Mouse (Mus musculus) ES-E14 (cell line): Measurements from ENCODE around the gene Sag. TPM values are rescaled to one million over a fixed set of nuclear protein-coding genes. Genes with fewer than 3 reads are reported as not detected.

ENCODE experiments used
- DNase-seq: peaks from one replicate; pipeline ENCODE4 v3.0.0-alpha.2; 2013; ENCODE audit warnings: low read depth, low spot score
- H3K27ac ChIP-seq: 2 replicates; pipeline ENCODE4 v1.5.1; 2012; ENCODE audit warnings: low read depth, mild to moderate bottlenecking, low read length, moderate library complexity, mixed read lengths; ENCODE audit not compliant: poor library complexity, insufficient read depth, severe bottlenecking
- H3K36me3 ChIP-seq: 2 replicates; pipeline ENCODE4 v1.6.1; 2012; ENCODE audit warnings: mild to moderate bottlenecking, low read length, moderate library complexity, mixed read lengths; ENCODE audit not compliant: control insufficient read depth, poor library complexity, insufficient read depth, severe bottlenecking
- H3K4me1 ChIP-seq, 2 experiments: fragments of 150-350 bp in 1 of 2; sonication (generic) in 1 of 2; 2 replicates each; pipeline ENCODE4 v1.6.1; 2012; ENCODE audit warnings: low read length in 2 of 2, mild to moderate bottlenecking in 1 of 2, mixed read lengths in 1 of 2; ENCODE audit not compliant: control insufficient read depth in 2 of 2, insufficient read depth in 2 of 2, poor library complexity in 1 of 2
- H3K4me3 ChIP-seq, 2 experiments: fragments of 150-350 bp in 1 of 2; sonication (generic) in 1 of 2; 2 replicates each; pipeline ENCODE4 v1.5.1; 2012; ENCODE audit warnings: low read length in 2 of 2, low read depth in 1 of 2, mild to moderate bottlenecking in 1 of 2, mixed read lengths in 1 of 2; ENCODE audit not compliant: insufficient read depth in 1 of 2, poor library complexity in 1 of 2, severe bottlenecking in 1 of 2
- H3K9ac ChIP-seq: 2 replicates; pipeline ENCODE4 v1.6.1; 2012; ENCODE audit warnings: low read depth, mild to moderate bottlenecking, low read length, mixed read lengths; ENCODE audit not compliant: poor library complexity, insufficient read depth, severe bottlenecking
- H3K9me3 ChIP-seq: fragments of 150-350 bp; sonication (generic); 2 replicates; pipeline ENCODE4 v1.6.1; 2012; ENCODE audit warnings: low read depth, mild to moderate bottlenecking, low read length; ENCODE audit not compliant: control insufficient read depth, insufficient read depth
- CHD2 ChIP-seq: IDR thresholded peaks from 2 replicates; pipeline ENCODE4 v1.6.1; 2014; ENCODE audit warnings: mild to moderate bottlenecking, low read depth, low read length, inconsistent platforms
- HCFC1 ChIP-seq: IDR thresholded peaks from 2 replicates; pipeline ENCODE4 v1.6.1; 2012; ENCODE audit warnings: low read length, inconsistent platforms, borderline replicate concordance; ENCODE audit not compliant: insufficient read depth
- MAFK ChIP-seq: IDR thresholded peaks from 2 replicates; pipeline ENCODE4 v1.6.1; 2014; ENCODE audit warnings: mild to moderate bottlenecking, low read depth, low read length, inconsistent platforms; ENCODE audit not compliant: insufficient read depth
- ZC3H11A ChIP-seq: IDR thresholded peaks from 2 replicates; pipeline ENCODE4 v1.6.1; 2012; ENCODE audit warnings: low read depth, mild to moderate bottlenecking, inconsistent platforms, low read length, borderline replicate concordance
- ZNF384 ChIP-seq: IDR thresholded peaks from 2 replicates; pipeline ENCODE4 v1.6.1; 2012; ENCODE audit warnings: low read depth, low read length, inconsistent platforms
- in situ Hi-C, 2 experiments: fragments of 600-800 bp; cut with MboI; formaldehyde crosslinking; loops; one replicate each; pipeline ENCODE4 v1.15.1; 2025; ENCODE audit warnings: low sequenced_read_pairs in 2 of 2, inconsistent platforms in 1 of 2; ENCODE audit not compliant: unreplicated experiment in 2 of 2
- total RNA-seq: library from RNA; depleted of rRNA; stranded (reverse); fragments of 300-350 nt; gene quantifications from 2 replicates; pipeline ENCODE4 v1.2.3, GENCODE M21; 2012

The Sag gene
- total RNA-seq, 1 experiment = 1.3 TPM

DNA sequence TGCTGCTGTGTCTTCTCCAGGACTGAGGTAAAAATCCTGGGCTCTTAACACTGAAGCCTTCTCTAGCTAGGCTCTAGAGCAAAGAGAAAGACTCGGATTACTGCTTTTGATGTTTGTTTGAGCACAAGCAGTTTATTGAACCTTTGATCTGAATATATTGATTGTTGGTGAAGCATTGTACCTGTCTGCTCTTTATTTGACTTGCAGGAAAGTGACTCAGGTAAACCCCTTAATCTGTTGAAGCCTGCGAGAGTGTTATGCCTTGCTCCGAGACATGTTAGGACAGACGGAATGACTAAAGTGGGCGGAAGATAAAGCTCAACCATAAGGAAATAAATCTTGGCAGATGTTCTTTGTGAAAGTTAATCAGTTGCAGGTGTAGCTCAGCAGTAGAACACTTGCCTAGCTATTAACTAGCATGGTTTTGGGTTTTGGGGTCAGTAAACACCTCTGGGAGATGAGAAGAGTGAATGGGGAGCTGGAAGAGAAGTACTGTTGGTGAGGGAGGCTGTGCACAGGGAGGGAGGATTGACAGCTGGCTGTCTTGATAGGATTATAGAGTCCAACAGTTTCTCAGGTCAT is 24.2 kb upstream of the Sag start:
- TF ChIP-seq HCFC1 = no peak
- Histone ChIP-seq H3K4me1 (no peaks in the 10 kb centered on the region), H3K36me3 (peaks cover 65% of the 10 kb centered on the region), H3K9ac (no peak overlapping the region), H3K4me3 (no peak overlapping the region), H3K27ac (no peak overlapping the region), H3K9me3 (no peaks in the 10 kb centered on the region)
- in situ Hi-C loops = no loop called here
- no peak for DNase-seq

DNA sequence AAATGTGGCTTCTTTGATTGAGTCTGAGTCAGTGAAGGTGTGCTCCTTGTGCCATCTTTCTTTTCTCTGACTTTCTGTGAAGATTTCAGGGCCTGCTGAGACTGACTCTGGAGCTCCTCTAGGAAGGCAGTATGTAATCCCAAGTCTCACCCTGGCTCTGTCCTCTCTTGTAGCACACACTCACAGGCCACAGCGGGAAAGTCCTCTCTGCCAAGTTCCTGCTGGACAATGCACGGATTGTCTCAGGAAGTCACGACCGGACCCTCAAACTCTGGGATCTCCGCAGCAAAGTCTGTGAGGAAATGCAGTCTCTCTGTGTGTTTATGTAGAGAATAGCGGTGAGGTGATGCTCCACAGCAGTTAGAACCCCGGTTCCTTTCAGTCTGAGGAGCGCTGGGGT is 17.8 kb upstream of the Sag start:
- in situ Hi-C loops = no loop called here
- Histone ChIP-seq H3K27ac (no peak overlapping the region), H3K9ac (no peak overlapping the region), H3K4me1 (no peaks in the 10 kb centered on the region), H3K9me3 (no peaks in the 10 kb centered on the region), H3K4me3 (no peak overlapping the region), H3K36me3 (peaks cover 58% of the 10 kb centered on the region)
- no peak for DNase-seq
- no peak for TF ChIP-seq HCFC1
- TF ChIP-seq CHD2 = no peak
- TF ChIP-seq ZC3H11A = no peak
- TF ChIP-seq ZNF384 = no peak
- TF ChIP-seq MAFK = no peak

DNA sequence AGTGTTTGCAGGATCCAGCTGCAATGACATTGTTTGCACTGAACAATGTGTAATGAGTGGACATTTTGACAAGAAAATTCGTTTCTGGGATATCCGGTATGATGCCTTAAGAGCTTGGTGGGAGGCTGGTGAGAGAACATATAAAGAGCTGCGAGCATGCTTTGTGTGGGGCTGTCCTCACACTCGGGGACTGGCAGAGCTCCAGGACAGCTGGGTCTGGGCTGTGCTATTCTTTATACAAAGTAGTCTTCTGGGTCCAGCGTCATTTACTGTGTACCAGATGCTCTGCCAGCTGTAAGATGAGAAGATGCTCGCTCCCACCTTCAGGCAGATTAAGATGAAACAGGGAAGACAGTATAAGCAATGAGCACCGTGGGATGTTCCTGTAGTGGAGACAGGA is 17.2 kb upstream of the Sag start:
- Histone ChIP-seq H3K4me1 (no peaks in the 10 kb centered on the region), H3K36me3 (peaks cover 59% of the 10 kb centered on the region), H3K9me3 (no peaks in the 10 kb centered on the region), H3K9ac (no peak overlapping the region), H3K27ac (no peak overlapping the region), H3K4me3 (no peak overlapping the region)
- TF ChIP-seq CHD2 (no peak), ZC3H11A (no peak), MAFK (no peak), ZNF384 (no peak), HCFC1 (no peak)
- in situ Hi-C loops = no loop called here
- DNase-seq = no peak

DNA sequence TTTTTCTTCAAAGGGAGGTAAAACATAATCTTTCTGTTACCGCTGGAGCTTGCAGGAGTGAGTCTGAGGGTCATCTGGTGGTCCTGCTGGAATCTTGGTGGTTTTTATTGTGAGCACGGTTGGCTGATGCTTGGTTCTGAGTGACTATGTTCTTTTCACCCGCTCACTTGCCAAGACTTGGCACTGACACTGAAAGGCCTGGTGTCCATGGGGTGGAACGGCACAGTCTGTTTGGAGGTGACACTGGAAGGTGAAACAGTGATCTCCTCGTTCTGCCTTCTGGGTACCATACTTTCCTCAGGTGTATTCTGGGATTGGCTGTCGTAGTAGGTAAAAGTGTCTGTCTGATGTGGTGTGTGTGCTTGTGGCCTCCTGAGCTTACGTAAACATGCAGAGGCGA is 13.8 kb upstream of the Sag start:
- TF ChIP-seq CHD2 = no peak
- no peak for TF ChIP-seq HCFC1
- no peak for TF ChIP-seq ZC3H11A
- no peak for TF ChIP-seq MAFK
- no peak for TF ChIP-seq ZNF384
- Histone ChIP-seq H3K9me3 (no peaks in the 10 kb centered on the region), H3K9ac (no peak overlapping the region), H3K4me1 (0 out of 4 replicates have a peak, but pooled peaks cover 0 to 3% of the 10 kb centered on the region in 2 experiments), H3K4me3 (no peak overlapping the region), H3K36me3 (peaks cover 55% of the 10 kb centered on the region), H3K27ac (no peak overlapping the region)
- in situ Hi-C loops = no loop called here
- DNase-seq = no peak

DNA sequence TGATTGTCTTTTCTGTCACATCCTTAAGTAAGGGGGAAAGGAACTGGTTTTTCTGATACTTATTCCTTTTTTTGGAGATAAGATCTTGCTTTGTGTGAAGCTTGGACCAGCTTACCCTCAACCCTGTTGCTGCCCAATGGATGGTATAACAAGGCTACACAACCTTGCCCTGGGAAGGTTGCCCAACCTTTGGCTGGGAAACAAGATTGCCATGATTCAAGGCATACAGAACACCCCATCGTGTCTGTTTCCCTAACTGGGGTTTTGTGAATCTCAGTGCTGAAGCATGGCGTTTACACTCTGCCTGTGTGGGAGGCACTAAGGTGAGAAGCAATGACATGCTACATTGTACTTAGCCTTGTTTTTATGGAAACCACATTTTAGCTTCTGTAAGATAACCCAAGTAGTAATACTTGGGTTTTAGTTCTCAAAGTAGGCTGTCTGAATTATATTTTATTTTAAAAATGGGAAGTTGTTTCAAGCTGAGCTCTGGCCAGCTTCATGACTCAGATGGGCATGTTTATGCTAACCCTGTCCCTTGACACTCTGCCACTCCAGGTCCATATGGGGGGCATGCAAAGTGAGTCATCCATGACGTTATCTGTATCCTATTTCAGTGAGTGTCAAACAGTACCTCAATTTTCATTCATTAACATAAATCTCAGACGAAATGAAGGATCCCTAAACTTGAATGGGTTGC is 10.9 kb upstream of the Sag start:
- no peak for TF ChIP-seq HCFC1
- TF ChIP-seq CHD2 = no peak
- TF ChIP-seq ZC3H11A = no peak
- no peak for TF ChIP-seq MAFK
- TF ChIP-seq ZNF384 = no peak
- in situ Hi-C loops = no loop called here
- DNase-seq = no peak
- Histone ChIP-seq H3K4me1 (0 out of 4 replicates have a peak, but pooled peaks cover 0 to 3% of the 10 kb centered on the region in 2 experiments), H3K9me3 (no peaks in the 10 kb centered on the region), H3K36me3 (peaks cover 34% of the 10 kb centered on the region), H3K27ac (no peak overlapping the region), H3K4me3 (no peak overlapping the region), H3K9ac (no peak overlapping the region)
